Mouse (Mus musculus) MEL (cell line): Measurements from ENCODE around the gene Gmpr. TPM values are rescaled to one million over a fixed set of nuclear protein-coding genes. Genes with fewer than 3 reads are reported as not detected.
A peak's percentile ranks its signal among the peaks of the same experiment; 100 is the strongest.

Source experiments
- DNase-seq: peaks from one replicate; pipeline ENCODE4 v3.0.0; 2011; ENCODE audit warnings: low read depth, low spot score
- H3K27ac ChIP-seq: 2 replicates; pipeline ENCODE4 v1.5.1; 2012; ENCODE audit warnings: low read depth, mild to moderate bottlenecking, control low read depth, low read length, moderate library complexity; ENCODE audit not compliant: control insufficient read depth
- H3K27me3 ChIP-seq, 2 experiments: fragments of 150-350 bp in 1 of 2; sonication (generic) in 1 of 2; 2 replicates each; pipeline ENCODE4 v1.6.1; 2012; ENCODE audit warnings: low read length in 2 of 2, mild to moderate bottlenecking in 2 of 2, improper control_type of control experiment in 1 of 2, moderate library complexity in 1 of 2; ENCODE audit not compliant: insufficient read depth in 2 of 2, control insufficient read depth in 1 of 2
- H3K36me3 ChIP-seq, 2 experiments: 2 replicates each; pipeline ENCODE4 v1.6.1; 2012 to 2014; ENCODE audit warnings: low read length in 2 of 2, improper control_type of control experiment in 1 of 2, inconsistent platforms in 1 of 2, mild to moderate bottlenecking in 1 of 2; ENCODE audit not compliant: insufficient read depth in 2 of 2, control insufficient read depth in 1 of 2
- H3K4me1 ChIP-seq, 2 experiments: fragments of 150-350 bp in 1 of 2; sonication (generic) in 1 of 2; 2 replicates each; pipeline ENCODE4 v1.6.1; 2012; ENCODE audit warnings: low read length in 2 of 2, improper control_type of control experiment in 1 of 2, mild to moderate bottlenecking in 1 of 2; ENCODE audit not compliant: insufficient read depth in 2 of 2, control insufficient read depth in 1 of 2
- H3K4me3 ChIP-seq, 2 experiments: fragments of 150-350 bp in 1 of 2; sonication (generic) in 1 of 2; 2 replicates each; pipeline ENCODE4 v1.5.1; 2012; ENCODE audit warnings: low read depth in 2 of 2, low read length in 2 of 2, mild to moderate bottlenecking in 2 of 2, moderate library complexity in 2 of 2, control low read depth in 1 of 2, improper control_type of control experiment in 1 of 2; ENCODE audit not compliant: control insufficient read depth in 1 of 2, insufficient read depth in 1 of 2
- H3K79me2 ChIP-seq: 2 replicates; pipeline ENCODE4 v1.6.1; 2012; ENCODE audit warnings: mild to moderate bottlenecking, low read length, moderate library complexity; ENCODE audit not compliant: control insufficient read depth, poor library complexity, insufficient read depth
- H3K9ac ChIP-seq: 2 replicates; pipeline ENCODE4 v1.6.1; 2012; ENCODE audit warnings: low read depth, mild to moderate bottlenecking, control low read depth, low read length, moderate library complexity; ENCODE audit not compliant: control insufficient read depth, poor library complexity, severe bottlenecking
- H3K9me3 ChIP-seq: fragments of 150-350 bp; sonication (generic); replicated peaks from 2 replicates; pipeline ENCODE4 v1.6.1; 2012; ENCODE audit warnings: mild to moderate bottlenecking, low read length, improper control_type of control experiment, moderate library complexity; ENCODE audit not compliant: insufficient read depth
- BHLHE40 ChIP-seq: IDR thresholded peaks from 2 replicates; pipeline ENCODE4 v1.6.1; 2012; ENCODE audit warnings: low read depth, mild to moderate bottlenecking, inconsistent platforms, low read length, improper control_type of control experiment, borderline replicate concordance
- CHD2 ChIP-seq: IDR thresholded peaks from 2 replicates; pipeline ENCODE4 v1.6.1; 2011; ENCODE audit warnings: low read length, improper control_type of control experiment
- CTCF ChIP-seq, 3 experiments: IDR thresholded peaks in 2 of 3; conservative IDR thresholded peaks in 1 of 3; 2 replicates each; pipeline ENCODE4 v1.5.1; 2011 to 2012; ENCODE audit warnings: low read length in 3 of 3, low read depth in 2 of 3, mild to moderate bottlenecking in 2 of 3, improper control_type of control experiment in 1 of 3, inconsistent platforms in 1 of 3, mixed read lengths in 1 of 3, moderate library complexity in 1 of 3; ENCODE audit not compliant: control insufficient read depth in 1 of 3, insufficient read depth in 1 of 3, poor library complexity in 1 of 3, severe bottlenecking in 1 of 3
- ELF1 ChIP-seq: IDR thresholded peaks from 2 replicates; pipeline ENCODE4 v1.6.1; 2014; ENCODE audit warnings: low read depth, mild to moderate bottlenecking, inconsistent platforms, low read length, improper control_type of control experiment, moderate library complexity
- EP300 ChIP-seq, 2 experiments: IDR thresholded peaks; 2 replicates each; pipeline ENCODE4 v1.6.1; 2011; ENCODE audit warnings: improper control_type of control experiment in 2 of 2, low read length in 2 of 2, low read depth in 1 of 2, mild to moderate bottlenecking in 1 of 2
- ETS1 ChIP-seq: IDR thresholded peaks from 2 replicates; pipeline ENCODE4 v1.6.1; 2012; ENCODE audit warnings: low read depth, mild to moderate bottlenecking, inconsistent platforms, low read length, improper control_type of control experiment, moderate library complexity
- GABPA ChIP-seq: IDR thresholded peaks from 2 replicates; pipeline ENCODE4 v1.6.1; 2012; ENCODE audit warnings: low read depth, mild to moderate bottlenecking, inconsistent platforms, low read length, improper control_type of control experiment, moderate library complexity
- HCFC1 ChIP-seq: IDR thresholded peaks from 2 replicates; pipeline ENCODE4 v1.6.1; 2012; ENCODE audit warnings: low read depth, mild to moderate bottlenecking, inconsistent platforms, low read length, improper control_type of control experiment, moderate library complexity
- KAT2A ChIP-seq: conservative IDR thresholded peaks from 2 replicates; pipeline ENCODE4 v1.6.1; 2012; ENCODE audit warnings: low read depth, low read length, improper control_type of control experiment, inconsistent platforms
- MAX ChIP-seq: IDR thresholded peaks from 2 replicates; pipeline ENCODE4 v1.6.1; 2011; ENCODE audit warnings: low read length, improper control_type of control experiment
- MAZ ChIP-seq: IDR thresholded peaks from 2 replicates; pipeline ENCODE4 v1.6.1; 2012; ENCODE audit warnings: low read depth, mild to moderate bottlenecking, inconsistent platforms, low read length, improper control_type of control experiment
- MEF2A ChIP-seq: IDR thresholded peaks from 2 replicates; pipeline ENCODE4 v1.6.1; 2014; ENCODE audit warnings: low read depth, mild to moderate bottlenecking, inconsistent platforms, low read length, improper control_type of control experiment; ENCODE audit not compliant: poor library complexity, insufficient replicate concordance, severe bottlenecking; ENCODE audit errors: extremely low read depth
- MXI1 ChIP-seq: IDR thresholded peaks from 2 replicates; pipeline ENCODE4 v1.6.1; 2011; ENCODE audit warnings: mild to moderate bottlenecking, low read depth, low read length, improper control_type of control experiment
- MYC ChIP-seq: IDR thresholded peaks from 2 replicates; pipeline ENCODE4 v1.6.1; 2011; ENCODE audit warnings: low read depth, mild to moderate bottlenecking, low read length, improper control_type of control experiment, moderate library complexity
- NELFE ChIP-seq: IDR thresholded peaks from 2 replicates; pipeline ENCODE4 v1.6.1; 2011; ENCODE audit warnings: low read depth, low read length, improper control_type of control experiment
- NRF1 ChIP-seq: IDR thresholded peaks from 2 replicates; pipeline ENCODE4 v1.6.1; 2014; ENCODE audit warnings: low read depth, mild to moderate bottlenecking, inconsistent platforms, low read length, improper control_type of control experiment, moderate library complexity; ENCODE audit not compliant: poor library complexity, insufficient read depth, severe bottlenecking
- POLR2A ChIP-seq, 2 experiments: IDR thresholded peaks; 2 replicates each; pipeline ENCODE4 v1.6.1; 2011 to 2012; ENCODE audit warnings: low read length in 2 of 2, mild to moderate bottlenecking in 2 of 2, control low read depth in 1 of 2, improper control_type of control experiment in 1 of 2, low read depth in 1 of 2, moderate library complexity in 1 of 2; ENCODE audit not compliant: control insufficient read depth in 1 of 2, insufficient read depth in 1 of 2, poor library complexity in 1 of 2
- POLR2AphosphoS2 ChIP-seq: IDR thresholded peaks from 2 replicates; pipeline ENCODE4 v1.6.1; 2011; ENCODE audit warnings: low read length, improper control_type of control experiment
- POLR2AphosphoS5 ChIP-seq: IDR thresholded peaks from 2 replicates; pipeline ENCODE4 v1.6.1; 2012; ENCODE audit warnings: low read depth, borderline replicate concordance, mild to moderate bottlenecking, inconsistent platforms, low read length, moderate library complexity, mixed read lengths
- RAD21 ChIP-seq: IDR thresholded peaks from 2 replicates; pipeline ENCODE4 v1.6.1; 2011; ENCODE audit warnings: mild to moderate bottlenecking, low read depth, low read length, improper control_type of control experiment
- RCOR1 ChIP-seq: IDR thresholded peaks from 2 replicates; pipeline ENCODE4 v1.6.1; 2012; ENCODE audit warnings: low read depth, mild to moderate bottlenecking, inconsistent platforms, low read length, improper control_type of control experiment
- SMC3 ChIP-seq: IDR thresholded peaks from 2 replicates; pipeline ENCODE4 v1.6.1; 2011; ENCODE audit warnings: low read depth, low read length, improper control_type of control experiment
- TAL1 ChIP-seq: IDR thresholded peaks from 2 replicates; pipeline ENCODE4 v1.6.1; 2012; ENCODE audit warnings: mild to moderate bottlenecking, inconsistent platforms, low read length, moderate library complexity, mixed read lengths
- TBP ChIP-seq: IDR thresholded peaks from 2 replicates; pipeline ENCODE4 v1.8.0; 2011; ENCODE audit warnings: low read depth, low read length, improper control_type of control experiment
- TCF12 ChIP-seq: IDR thresholded peaks from 2 replicates; pipeline ENCODE4 v1.6.1; 2014; ENCODE audit warnings: low read depth, mild to moderate bottlenecking, inconsistent platforms, low read length, improper control_type of control experiment, moderate library complexity
- UBTF ChIP-seq: IDR thresholded peaks from 2 replicates; pipeline ENCODE4 v1.6.1; 2012; ENCODE audit warnings: low read depth, mild to moderate bottlenecking, inconsistent platforms, low read length, improper control_type of control experiment, moderate library complexity, borderline replicate concordance; ENCODE audit not compliant: insufficient read depth
- USF1 ChIP-seq: IDR thresholded peaks from 2 replicates; pipeline ENCODE4 v1.6.1; 2014; ENCODE audit warnings: low read depth, mild to moderate bottlenecking, inconsistent platforms, low read length, improper control_type of control experiment, moderate library complexity
- ZKSCAN1 ChIP-seq: IDR thresholded peaks from 2 replicates; pipeline ENCODE4 v1.6.1; 2012; ENCODE audit warnings: low read depth, mild to moderate bottlenecking, inconsistent platforms, low read length, improper control_type of control experiment, moderate library complexity
- ZMIZ1 ChIP-seq: IDR thresholded peaks from 2 replicates; pipeline ENCODE4 v1.6.1; 2012; ENCODE audit warnings: low read depth, mild to moderate bottlenecking, inconsistent platforms, low read length, improper control_type of control experiment, moderate library complexity
- polyA plus RNA-seq, 2 experiments: library from polyadenylated mRNA; stranded (reverse) in 1 of 2; unstranded in 1 of 2; fragments of >175 nt in 1 of 2; fragments of >200 nt in 1 of 2; gene quantifications; 2 replicates each; pipeline versions ENCODE4 v1.2.1 to v1.2.4; 2012; ENCODE audit warnings: low replicate concordance in 2 of 2, low read depth in 1 of 2; ENCODE audit not compliant: insufficient read length in 2 of 2, insufficient read depth in 1 of 2, missing spikeins in 1 of 2
- total RNA-seq: library from RNA; depleted of rRNA; stranded (reverse); fragments of 300-350 nt; gene quantifications from 2 replicates; pipeline ENCODE4 v1.2.3, GENCODE M21; 2012

Gene Gmpr
- total and polyA plus RNA-seq, 3 experiments = 64.2 to 130 TPM; not detected in 1

DNA sequence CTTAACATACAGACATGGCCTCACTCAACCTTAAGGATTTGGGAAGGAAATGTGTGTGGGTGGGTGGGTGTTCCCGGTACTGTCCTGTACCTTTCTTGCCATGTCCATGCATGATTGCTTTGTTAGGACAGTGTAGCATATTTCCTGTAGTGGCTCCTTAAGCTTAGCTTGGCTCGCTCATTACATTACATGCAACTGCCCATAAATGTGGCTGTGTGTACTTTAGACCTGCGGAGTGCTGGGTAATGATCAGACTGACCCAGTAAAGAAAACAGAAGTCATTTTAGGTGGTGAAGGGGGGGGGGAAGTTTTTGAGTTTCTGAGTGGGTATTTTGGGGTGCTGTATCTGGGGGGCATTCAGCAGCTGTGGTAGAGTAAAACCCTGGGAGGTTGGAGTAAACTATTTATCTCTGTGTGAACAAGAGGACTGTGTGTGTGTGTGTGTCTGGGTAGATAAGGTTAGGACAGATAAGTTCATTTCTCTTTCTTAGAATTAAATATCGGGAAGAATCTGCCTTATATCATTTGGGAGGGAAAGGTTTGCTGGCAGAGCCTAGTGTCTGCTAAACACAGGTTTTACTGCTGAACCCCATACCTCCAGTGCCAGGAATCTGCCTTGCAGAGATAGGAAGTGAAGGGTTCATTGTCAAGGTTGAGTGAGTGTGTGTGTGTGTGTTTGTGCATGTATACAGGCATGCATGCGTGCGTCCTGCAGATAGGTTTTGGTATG lies 4.6 kb downstream of the Gmpr start (continued):
- TF ChIP-seq BHLHE40 = peak; percentile 59; the same call in 1 of the 2 replicates
- TF ChIP-seq HCFC1 = peak; percentile 45; the same call in 1 of the 2 replicates
- TF ChIP-seq UBTF = no peak
- TF ChIP-seq KAT2A = no peak
- TF ChIP-seq ZMIZ1 = peak; percentile 41; the same call in 1 of the 2 replicates
- TF ChIP-seq ELF1 = no peak; the same call in 1 of the 2 replicates
- TF ChIP-seq ETS1 = peak; percentile 96
- TF ChIP-seq MAX = 0 out of 2 replicates have a peak, but pooled peaks have one; percentile 21
- peak; percentile 68 for TF ChIP-seq MXI1
- peak; percentile 73 for TF ChIP-seq MYC
- TF ChIP-seq GABPA = no peak
- TF ChIP-seq, all 39 proteins: peak for 19

DNA sequence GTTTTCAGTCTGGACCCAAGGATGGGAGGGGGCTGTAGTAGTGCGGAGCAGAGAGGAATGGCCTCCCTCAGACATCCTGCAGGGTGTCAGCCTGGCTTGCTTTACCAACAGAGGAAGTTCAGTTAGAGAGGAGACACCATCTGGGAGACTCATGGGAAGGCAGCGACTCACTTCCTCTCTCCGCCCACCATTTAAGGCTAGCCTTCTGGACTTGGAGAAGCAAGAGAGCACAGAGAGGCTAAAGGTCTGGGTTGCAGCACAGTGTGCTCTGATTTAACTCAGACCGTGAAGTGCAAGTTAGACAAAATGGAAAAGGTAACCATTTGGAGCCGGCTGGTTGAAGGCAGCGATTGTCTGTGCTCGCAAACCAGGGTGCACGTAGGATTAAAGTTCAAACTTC lies 5.3 kb downstream of the Gmpr start:
- DNase-seq = peak; percentile 89
- Histone ChIP-seq H3K4me3 (peak overlapping the region; percentile 47 to 48), H3K27ac (peak overlapping the region; percentile 98), H3K79me2 (peaks cover 8% of the 10 kb centered on the region), H3K9me3 (no peaks in the 10 kb centered on the region), H3K4me1 (peaks cover 15 to 49% of the 10 kb centered on the region in 2 experiments), H3K9ac (peak overlapping the region; percentile 64), H3K36me3 (peaks cover 0 to 29% of the 10 kb centered on the region in 2 experiments; a peak in 2 of 4 replicates), H3K27me3 (no peaks in the 10 kb centered on the region)
- TF ChIP-seq ZKSCAN1 (no peak), CHD2 (no peak), EP300 (IDR thresholded peaks at IDR 0.05; ENCODE audit: low read depth in 1 of 2, low read length in 2 of 2) (no peak; a peak in 1 of 4 replicates), MAX (no peak), MXI1 (no peak), TBP (peak; percentile 66; the same call in 1 of the 2 replicates), RCOR1 (no peak), MAZ (no peak), MEF2A (no peak), POLR2AphosphoS5 (no peak), POLR2AphosphoS2 (no peak), TAL1 (no peak), HCFC1 (peak; percentile 58; the same call in 1 of the 2 replicates), CTCF (IDR thresholded peaks at IDR 0.05 in 2 of 3, conservative IDR thresholded peaks at IDR 0.05 in 1 of 3; ENCODE audit: control insufficient read depth in 1 of 3, insufficient read depth in 1 of 3, low read depth in 2 of 3, low read length in 3 of 3, poor library complexity in 1 of 3, severe bottlenecking in 1 of 3) (no peak), USF1 (no peak), GABPA (no peak), NELFE (peak; percentile 39; the same call in 1 of the 2 replicates), NRF1 (no peak), POLR2A (IDR thresholded peaks at IDR 0.05; ENCODE audit: control insufficient read depth in 1 of 2, insufficient read depth in 1 of 2, low read depth in 1 of 2, low read length in 2 of 2, poor library complexity in 1 of 2) (peak; percentile 31 to 67; a peak in 2 of 4 replicates), RAD21 (no peak), SMC3 (no peak), TCF12 (no peak)
